Comparison of ENCODE assay signal across 8 mouse cellular contexts in the genomic region with DNA sequence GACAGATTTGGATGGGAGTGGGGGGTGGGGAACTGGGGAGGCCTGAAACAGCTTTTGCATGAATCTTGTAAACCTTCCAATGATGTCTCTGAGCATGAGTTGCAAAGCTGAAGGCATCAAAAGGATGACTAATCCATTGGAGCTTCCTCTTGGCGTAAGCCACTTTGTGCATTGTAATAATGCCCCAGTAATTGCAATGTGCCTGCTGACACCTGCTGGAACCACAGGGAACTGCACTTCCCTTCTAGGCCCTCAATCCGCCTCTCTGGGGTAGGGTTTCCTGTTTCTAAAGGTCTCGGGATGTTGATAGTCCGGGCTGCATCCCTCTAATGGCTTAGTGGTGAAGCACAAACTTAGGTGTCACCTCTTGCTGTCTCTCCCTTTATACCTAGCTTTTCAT. TPM values are rescaled to one million over a fixed set of nuclear protein-coding genes. Genes with fewer than 3 reads are reported as not detected.
DNase-seq lines count a peak whose midpoint lies in the region; ATAC-seq and TF ChIP-seq lines count a peak whose summit lies in the region.

No protein-coding gene starts in this region.

- no peaks in the 10 kb centered on the region for H3K36me3 ChIP-seq in hindbrain, postnatal 0 days (ENCODE audit: insufficient read depth, low read length)
- H3K36me3 ChIP-seq in hindbrain, embryonic 10.5 days: no peaks in the 10 kb centered on the region
- H3K36me3 ChIP-seq in ES-Bruce4 (ENCODE audit: control insufficient read depth, insufficient read depth, low read length, poor library complexity, severe bottlenecking): no peaks in the 10 kb centered on the region

- H3K9ac ChIP-seq in hindbrain, postnatal 0 days (replicated peaks; ENCODE audit: low read length): no peak overlapping the region
- no peak overlapping the region for H3K9ac ChIP-seq in ES-Bruce4 (ENCODE audit: low read depth, poor library complexity, severe bottlenecking)

- H3K27ac ChIP-seq in hindbrain, postnatal 0 days: no peak overlapping the region
- no peak overlapping the region for H3K27ac ChIP-seq in hindbrain, embryonic 10.5 days
- H3K27ac ChIP-seq in ES-Bruce4 (ENCODE audit: insufficient read depth, low read length): no peak overlapping the region

- no peaks in the 10 kb centered on the region for H3K9me3 ChIP-seq in hindbrain, postnatal 0 days (ENCODE audit: low read length)
- no peaks in the 10 kb centered on the region for H3K9me3 ChIP-seq in hindbrain, embryonic 10.5 days
- no peaks in the 10 kb centered on the region for H3K9me3 ChIP-seq in ES-Bruce4 (replicated peaks; ENCODE audit: control insufficient read depth, insufficient read depth, low read length, poor library complexity, severe bottlenecking)

- H3K4me1 ChIP-seq in hindbrain, postnatal 0 days (ENCODE audit: insufficient read depth, low read length): no peaks in the 10 kb centered on the region
- no peaks in the 10 kb centered on the region for H3K4me1 ChIP-seq in hindbrain, embryonic 10.5 days (replicated peaks)
- no peaks in the 10 kb centered on the region for H3K4me1 ChIP-seq in ES-Bruce4 (ENCODE audit: control insufficient read depth, insufficient read depth, low read length)

- no peak overlapping the region for H3K4me2 ChIP-seq in hindbrain, postnatal 0 days (ENCODE audit: low read depth, low read length)

- TF ChIP-seq CTCF in hindbrain, postnatal 0 days (IDR thresholded peaks at IDR 0.05; ENCODE audit: low read depth): peak; percentile 40
- TF ChIP-seq CTCF in ES-Bruce4 (IDR thresholded peaks at IDR 0.05; ENCODE audit: low read depth, low read length): peak; percentile 53

- DNase-seq in hindbrain, postnatal 0 days (ENCODE audit: low spot score): no peak
- DNase-seq in hindbrain, embryonic 10.5 days (ENCODE audit: low spot score): no peak
- no peak for DNase-seq in urinary bladder, postnatal 14 days (ENCODE audit: low spot score)
- no peak for DNase-seq in left cerebral cortex, postnatal 25 days (ENCODE audit: low spot score in 2 of 2)
- no peak for DNase-seq in right cerebral cortex, postnatal 10 days (ENCODE audit: low spot score in 2 of 2)

- intact Hi-C loops in left cerebral cortex, postnatal 25 days (cut with DNase I): no loop called here

- ATAC-seq in hindbrain, postnatal 0 days: no peak
- ATAC-seq in erythroblast, adult 5-6 weeks (replicated peaks; ENCODE audit: low FRiP score, poor library complexity, severe bottlenecking): 0 out of 2 replicates have a peak, but pooled peaks have one; percentile 60
- peak; percentile 92 for ATAC-seq in neutrophil, adult 5-6 weeks (ENCODE audit: extremely low read depth, insufficient number of reproducible peaks, low FRiP score, poor library complexity, severe bottlenecking)

- no peak overlapping the region for H3K4me3 ChIP-seq in hindbrain, postnatal 0 days (ENCODE audit: low read length)
- H3K4me3 ChIP-seq in hindbrain, embryonic 10.5 days: no peak overlapping the region
- H3K4me3 ChIP-seq in ES-Bruce4 (ENCODE audit: low read depth, low read length): no peak overlapping the region

- TF ChIP-seq EP300 in ES-Bruce4 (IDR thresholded peaks at IDR 0.05; ENCODE audit: insufficient read depth, low read depth, low read length): no peak

- TF ChIP-seq POLR2A in ES-Bruce4 (IDR thresholded peaks at IDR 0.05; ENCODE audit: insufficient read depth, low read length): no peak

- 84% methylated on average over 4 of the region's 4 CpGs for WGBS in hindbrain, postnatal 0 days
- WGBS in hindbrain, embryonic 10.5 days: 83% methylated on average over 4 of the region's 4 CpGs

- no peaks in the 10 kb centered on the region for H3K27me3 ChIP-seq in hindbrain, postnatal 0 days (ENCODE audit: insufficient read depth, low read length)
- peaks cover 8% of the 10 kb centered on the region; the same call in 1 of the 2 replicates for H3K27me3 ChIP-seq in hindbrain, embryonic 10.5 days (ENCODE audit: insufficient read depth, poor library complexity, severe bottlenecking)
- H3K27me3 ChIP-seq in ES-Bruce4 (ENCODE audit: control insufficient read depth, insufficient read depth, low read length, poor library complexity, severe bottlenecking): no peaks in the 10 kb centered on the region

RNA-seq across cellular contexts. Expression of a gene that starts 52.3 kb away (rescaled TPM):
- total RNA-seq in hindbrain, postnatal 0 days (2014; rRNA removed): 21.7 and 23.6 TPM in 2 replicates
- 21.7 and 23.5 TPM in 2 replicates for polyA plus RNA-seq in hindbrain, postnatal 0 days (2015; fragmentation: Nextera tagmentation; extraction: Ambion mirVana)
- 20.2 and 26.0 TPM in 2 replicates for polyA plus RNA-seq in hindbrain, embryonic 10.5 days (2016; fragmentation: Nextera tagmentation; extraction: Ambion mirVana)
- polyA plus RNA-seq in ES-Bruce4 (2011; ENCODE audit: insufficient read depth, insufficient read length, low read depth, missing spikeins): 27.3 and 28.2 TPM in 2 replicates
- total RNA-seq in erythroblast, adult 5-6 weeks (2015; ENCODE audit: low replicate concordance): 13.2 and 15.0 TPM in 2 replicates
- total RNA-seq in erythroblast, adult 5-6 weeks (2017; ENCODE audit: low replicate concordance): 25.0 and 37.5 TPM in 2 replicates
- total RNA-seq in neutrophil, adult 5-6 weeks (2017): 3.1 and 4.3 TPM in 2 replicates
- total RNA-seq in left cerebral cortex, postnatal 25 days (2021): 10 to 100 TPM; 97.0 to 97.3 TPM
